Mouse (Mus musculus) thymus, adult 2 months (tissue): ENCODE measurements at regions not wholly inside any gene's neighbourhood (a gene's known extent, or its start where the extent isn't known, plus 50 kb on each side); places are given as distances from the start of the nearest gene placed in this dataset.

ENCODE experiments used
- CTCF ChIP-seq: fragments of 200-500 bp; IDR thresholded peaks from 2 replicates; pipeline ENCODE4 v1.5.1; 2012; ENCODE audit warnings: mild to moderate bottlenecking, control low read depth, low read length, moderate library complexity, borderline replicate concordance; ENCODE audit not compliant: control insufficient read depth, poor library complexity, insufficient read depth; ENCODE audit errors: extremely low read depth
- POLR2A ChIP-seq: fragments of 200-500 bp; IDR thresholded peaks from 2 replicates; pipeline ENCODE4 v1.6.1; 2012; ENCODE audit warnings: mild to moderate bottlenecking, low read length, control low read depth, moderate library complexity; ENCODE audit not compliant: control insufficient read depth, poor library complexity, insufficient read depth; ENCODE audit errors: extremely low read depth

DNA sequence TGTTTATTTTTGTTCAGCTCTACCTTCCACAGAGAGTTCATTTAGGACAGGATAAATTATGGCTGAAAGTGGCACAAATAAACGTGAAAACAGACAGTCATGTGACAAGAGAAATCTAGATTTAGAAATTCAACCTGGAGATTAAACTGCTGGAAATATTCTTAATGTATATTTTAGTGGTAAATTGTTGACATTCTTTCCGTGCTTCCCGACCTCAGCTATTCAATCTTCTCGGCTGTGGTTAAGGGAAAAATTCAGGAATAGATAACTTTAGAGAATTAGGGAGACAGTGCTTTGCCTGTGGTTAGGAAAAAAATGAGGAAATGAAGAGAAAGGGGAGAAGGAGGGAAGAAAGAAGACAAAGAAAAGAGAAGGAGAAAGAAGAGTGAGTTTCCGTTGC lies 211.7 kb upstream of the Tsc22d2 start:
- TF ChIP-seq CTCF, result no peak
- TF ChIP-seq POLR2A, result no peak
